16 mouse cellular contexts compared by ENCODE assay signal in the genomic region with DNA sequence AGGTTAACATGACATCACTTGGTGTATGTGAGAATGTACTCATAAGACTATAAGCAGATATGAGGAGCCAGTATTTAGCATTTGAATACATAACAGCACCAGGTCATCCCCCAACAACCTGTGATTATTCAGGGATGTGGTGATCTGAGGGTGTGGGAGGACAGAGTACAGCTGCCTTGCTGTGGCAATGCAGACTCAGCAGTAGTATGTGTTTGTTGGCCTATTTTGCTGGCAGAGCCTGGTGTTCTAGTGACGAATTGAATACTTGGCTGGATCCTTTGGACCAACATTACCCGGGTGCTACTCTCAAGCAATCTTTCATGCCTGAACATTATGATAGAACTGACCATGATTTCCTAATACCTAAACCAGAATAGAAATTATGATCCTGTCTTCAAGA.
DNase-seq lines count a peak whose midpoint lies in the region; ATAC-seq lines count a peak whose summit lies in the region.
"Had no signal": no experiment of that assay in that cellular context is flagged by ENCODE, and none has a peak within 500 bp of the region (broad histone marks: within the 10 kb centered on the region; RNA-seq: fewer than 3 reads in every experiment).

No protein-coding gene starts in this region.

- no peak for ATAC-seq in kidney, embryonic 16.5 days (ENCODE audit: low FRiP score, low TSS enrichment)
- peak; percentile 62; the same call in 1 of the 2 replicates for ATAC-seq in lung, embryonic 15.5 days (ENCODE audit: borderline replicate concordance, extremely low read depth, low FRiP score, low TSS enrichment)
- ATAC-seq: hindbrain, postnatal 0 days; midbrain, embryonic 15.5 days; Patski had no signal

- peak; percentile 3 for DNase-seq in kidney, adult 11 months
- DNase-seq in adipocyte (ENCODE audit: low spot score), result peak; percentile 71
- peak; percentile 62 for DNase-seq in gastrocnemius, postnatal 25 days
- no peak for DNase-seq in ovary, postnatal 10 days (ENCODE audit: low spot score)
- no peak for DNase-seq in thymus, postnatal 25 days
- DNase-seq in left cerebral cortex, postnatal 14 days (ENCODE audit: low spot score in 2 of 2), result no peak
- DNase-seq: adrenal gland, adult 8-10 months had no signal

- no peaks in the 10 kb centered on the region for H3K36me3 ChIP-seq in kidney, embryonic 16.5 days (ENCODE audit: insufficient read depth, low read length)
- no peaks in the 10 kb centered on the region for H3K36me3 ChIP-seq in lung, embryonic 15.5 days
- H3K36me3 ChIP-seq: forebrain, embryonic 10.5 days; midbrain, embryonic 15.5 days; neural tube, embryonic 12.5 days had no signal

- H3K9me3 ChIP-seq in kidney, embryonic 16.5 days (ENCODE audit: low read length), result no peaks in the 10 kb centered on the region; the same call in 1 of the 2 replicates
- no peaks in the 10 kb centered on the region for H3K9me3 ChIP-seq in lung, embryonic 15.5 days
- H3K9me3 ChIP-seq: forebrain, embryonic 10.5 days; midbrain, embryonic 15.5 days; neural tube, embryonic 12.5 days had no signal

- H3K27ac ChIP-seq in kidney, embryonic 16.5 days (ENCODE audit: low read length), result no peak overlapping the region
- H3K27ac ChIP-seq in lung, embryonic 15.5 days, result no peak overlapping the region
- H3K27ac ChIP-seq: forebrain, embryonic 10.5 days; heart, adult 2 months; hindbrain, postnatal 0 days; liver, embryonic 14.5 days; midbrain, embryonic 15.5 days; neural tube, embryonic 12.5 days had no signal

- no peak overlapping the region for H3K9ac ChIP-seq in kidney, embryonic 16.5 days (replicated peaks; ENCODE audit: low read length)
- no peak overlapping the region for H3K9ac ChIP-seq in lung, embryonic 15.5 days
- H3K9ac ChIP-seq: liver, embryonic 14.5 days; midbrain, embryonic 15.5 days; neural tube, embryonic 12.5 days had no signal

- H3K4me1 ChIP-seq in kidney, embryonic 16.5 days (ENCODE audit: insufficient read depth, low read length), result no peaks in the 10 kb centered on the region
- H3K4me1 ChIP-seq in lung, embryonic 15.5 days, result no peaks in the 10 kb centered on the region
- H3K4me1 ChIP-seq: forebrain, embryonic 10.5 days; midbrain, embryonic 15.5 days; neural tube, embryonic 12.5 days had no signal

- H3K27me3 ChIP-seq in kidney, embryonic 16.5 days (ENCODE audit: insufficient read depth, low read length), result no peaks in the 10 kb centered on the region
- H3K27me3 ChIP-seq in lung, embryonic 15.5 days, result no peaks in the 10 kb centered on the region
- H3K27me3 ChIP-seq: midbrain, embryonic 15.5 days; neural tube, embryonic 12.5 days; Patski had no signal

- 82% methylated on average over 2 of the region's 2 CpGs for WGBS in kidney, embryonic 16.5 days
- WGBS in lung, embryonic 15.5 days, result 53% methylated on average over 2 of the region's 2 CpGs

- H3K4me2 ChIP-seq in kidney, embryonic 16.5 days (replicated peaks; ENCODE audit: low read depth, low read length), result no peak overlapping the region
- no peak overlapping the region for H3K4me2 ChIP-seq in lung, embryonic 15.5 days
- H3K4me2 ChIP-seq: midbrain, embryonic 15.5 days; neural tube, embryonic 12.5 days had no signal

- no peak overlapping the region for H3K4me3 ChIP-seq in kidney, embryonic 16.5 days (ENCODE audit: low read length)
- no peak overlapping the region for H3K4me3 ChIP-seq in lung, embryonic 15.5 days
- H3K4me3 ChIP-seq: forebrain, embryonic 10.5 days; heart, adult 2 months; midbrain, embryonic 15.5 days; neural tube, embryonic 12.5 days had no signal

- intact Hi-C loops in left cerebral cortex, postnatal 14 days (cut with DNase I), result no loop called here

Comparison
In these comparisons a context has a peak if more than half of its experiments do, and no peak if none do; other contexts are left out.
1. DNase-seq: peak in kidney, adult 11 months (single experiment), adipocyte (single experiment) and gastrocnemius, postnatal 25 days (single experiment); none in ovary, postnatal 10 days (single experiment), thymus, postnatal 25 days (single experiment) and left cerebral cortex, postnatal 14 days (0 of 2).